Mouse (Mus musculus) lung, postnatal 14 days (tissue): ENCODE results near the gene Smg1.

Experiments used
- DNase-seq: peaks from one replicate; pipeline ENCODE4 v3.0.0; 2021

Smg1 gene

GRCm38 (mm10) chr7:118103462-118104379, 139.7 kb downstream of the Smg1 start:
- no peak for DNase-seq

DNA sequence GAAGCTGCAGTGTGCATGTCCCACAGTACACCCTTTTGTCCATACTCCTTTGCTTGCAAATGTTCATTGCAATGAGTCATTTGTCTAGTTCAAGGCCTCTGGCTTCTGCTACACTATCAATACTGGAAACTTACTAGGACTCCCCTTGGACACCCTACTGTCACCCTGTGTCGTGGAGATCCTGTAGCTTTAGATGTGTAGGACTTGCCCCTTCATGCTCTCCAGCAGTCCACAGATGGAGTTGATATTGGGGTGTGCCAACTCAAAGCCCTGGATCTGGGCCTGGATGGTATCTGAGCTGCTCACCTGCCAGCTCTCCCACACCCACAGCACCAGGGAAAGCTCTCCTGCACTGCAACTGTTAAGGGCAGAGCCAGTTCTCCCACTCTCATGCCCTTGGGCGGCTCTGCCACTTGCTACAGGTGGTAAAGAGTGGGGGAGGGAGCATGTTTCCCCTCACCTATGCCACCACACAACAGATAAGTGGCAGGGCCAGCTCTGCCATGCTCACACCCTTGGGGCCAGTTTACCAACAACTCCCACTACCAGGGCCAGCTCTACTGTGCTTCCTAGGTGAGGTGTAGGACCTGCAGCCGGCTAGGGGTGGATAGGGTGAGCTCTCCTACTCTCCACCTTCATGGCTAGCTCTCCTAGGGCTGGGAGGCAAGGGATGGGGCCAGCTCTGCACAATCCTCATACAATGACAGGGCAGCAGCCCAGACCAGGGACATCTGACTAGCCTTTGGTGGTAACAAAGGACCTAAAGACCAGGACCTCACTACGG, 140.6 kb downstream of the Smg1 start:
- DNase-seq = no peak

DNA sequence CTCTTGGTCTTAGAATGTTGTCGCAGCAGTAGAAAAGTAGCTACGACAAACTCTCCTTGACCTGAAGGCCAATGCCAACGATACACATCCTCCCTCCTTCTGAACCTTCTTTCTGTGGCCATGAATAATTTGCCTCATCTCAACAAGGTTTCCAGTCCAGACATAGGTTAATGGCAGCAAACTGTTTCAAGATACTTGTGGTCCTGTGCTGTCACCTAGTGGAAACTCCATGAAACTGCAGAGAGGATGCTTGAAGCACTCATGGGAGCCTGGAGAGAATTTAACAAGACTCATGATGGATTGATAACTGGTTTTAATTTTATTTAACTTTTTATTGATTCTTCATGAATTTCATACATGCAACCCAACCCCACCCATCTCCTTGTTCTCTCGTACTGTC, 141.2 kb downstream of the Smg1 start:
- peak; percentile 38 for DNase-seq

DNA sequence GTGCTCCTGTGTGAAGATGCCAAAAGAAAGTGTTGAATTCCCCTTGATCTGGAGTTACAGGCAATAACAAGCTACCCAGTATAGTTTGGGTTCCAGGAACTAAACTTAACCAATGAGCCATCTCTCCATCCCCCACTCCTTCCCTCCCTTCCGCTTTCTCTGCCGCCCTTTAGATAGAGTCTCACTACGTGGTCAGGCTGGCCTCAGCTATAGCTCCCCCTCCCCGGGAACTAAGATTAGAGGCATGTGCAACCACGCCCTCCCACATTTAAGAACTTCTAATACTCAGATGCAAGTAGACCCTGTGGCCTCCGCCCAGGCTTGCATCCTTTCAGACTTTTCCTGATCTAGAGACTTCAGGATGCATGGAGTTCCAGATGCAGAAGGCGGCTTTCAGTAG, 145.9 kb downstream of the Smg1 start:
- DNase-seq = no peak
